Mouse (Mus musculus) midbrain, postnatal 0 days (tissue): ENCODE results near the gene Ppp4r2. TPM values are rescaled to one million over a fixed set of nuclear protein-coding genes. Genes with fewer than 3 reads are reported as not detected.

Experiments
- ATAC-seq: fragments of 200-750 bp; cut with Nextera tagmentation; 2 replicates; pipeline ENCODE4 v1.8.0; 2017; ENCODE audit warnings: moderate number of reproducible peaks, mild to moderate bottlenecking, moderate TSS enrichment, moderate library complexity; ENCODE audit not compliant: low FRiP score
- DNase-seq: peaks from one replicate; pipeline ENCODE4 v3.0.0-alpha.2; 2015; ENCODE audit warnings: low spot score
- H3K27ac ChIP-seq: fragments of 300-500 bp; sonication (generic); 2 replicates; pipeline ENCODE4 v1.5.1; 2014; ENCODE audit warnings: low read depth, mild to moderate bottlenecking, low read length, mixed read lengths
- H3K27me3 ChIP-seq: fragments of 300-500 bp; sonication (generic); 2 replicates; pipeline ENCODE4 v1.6.1; 2014; ENCODE audit warnings: low read length, control low read depth, mixed read lengths; ENCODE audit not compliant: insufficient read depth
- H3K36me3 ChIP-seq: fragments of 300-500 bp; sonication (generic); 2 replicates; pipeline ENCODE4 v1.6.1; 2014; ENCODE audit warnings: low read length, control low read depth, mixed read lengths; ENCODE audit not compliant: insufficient read depth
- H3K4me1 ChIP-seq: fragments of 300-500 bp; sonication (generic); 2 replicates; pipeline ENCODE4 v1.6.1; 2014; ENCODE audit warnings: mild to moderate bottlenecking, control low read depth, antibody characterized with exemption, low read length, mixed read lengths; ENCODE audit not compliant: insufficient read depth
- H3K4me2 ChIP-seq: fragments of 300-500 bp; sonication (generic); 2 replicates; pipeline ENCODE4 v1.6.1; 2014; ENCODE audit warnings: low read depth, mild to moderate bottlenecking, low read length, mixed read lengths; ENCODE audit not compliant: poor library complexity, severe bottlenecking
- H3K4me3 ChIP-seq: fragments of 300-500 bp; sonication (generic); 2 replicates; pipeline ENCODE4 v1.5.1; 2014; ENCODE audit warnings: low read depth, mild to moderate bottlenecking, low read length, moderate library complexity
- H3K9ac ChIP-seq: fragments of 300-500 bp; sonication (generic); replicated peaks from 2 replicates; pipeline ENCODE4 v1.6.1; 2014; ENCODE audit warnings: mild to moderate bottlenecking, low read length, moderate library complexity, mixed read lengths; ENCODE audit not compliant: poor library complexity, severe bottlenecking
- H3K9me3 ChIP-seq: fragments of 300-500 bp; sonication (generic); 2 replicates; pipeline ENCODE4 v1.6.1; 2016; ENCODE audit warnings: low read length, control low read depth
- CTCF ChIP-seq: IDR thresholded peaks from 2 replicates; pipeline ENCODE4 v1.5.1; 2016; ENCODE audit warnings: antibody characterized with exemption, mild to moderate bottlenecking
- WGBS: fragments of 180-500 bp; shearing (Covaris S2); extraction: QIAGEN DNeasy Blood & Tissue Kit; methylation state at CpG from one replicate; pipeline ENCODE4 v1.1.7; 2014; 5-methylcytosine and 5-hydroxymethylcytosine counted together
- polyA plus RNA-seq: library from polyadenylated mRNA; unstranded; fragments of >200 nt; fragmentation: Nextera tagmentation; extraction: Ambion mirVana; gene quantifications from 2 replicates; pipeline ENCODE4 v1.2.1, GENCODE M21; 2015
- total RNA-seq: library from RNA; depleted of rRNA; stranded (reverse); fragments of >200 nt; gene quantifications from 2 replicates; pipeline ENCODE4 v1.2.3, GENCODE M21; 2014

Ppp4r2 gene
- total and polyA plus RNA-seq, 2 experiments from 2014 or later: 10.0 to 32.7 TPM

- no peak for DNase-seq
- Histone ChIP-seq H3K9ac (no peak overlapping the region), H3K27me3 (no peaks in the 10 kb centered on the region), H3K4me3 (no peak overlapping the region), H3K4me1 (no peaks in the 10 kb centered on the region), H3K27ac (no peak overlapping the region), H3K9me3 (no peaks in the 10 kb centered on the region), H3K4me2 (no peak overlapping the region), H3K36me3 (no peaks in the 10 kb centered on the region)
- TF ChIP-seq CTCF: no peak
- no peak for ATAC-seq
- 74% methylated on average over 7 of the region's 7 CpGs for WGBS
These were observed 8.9 kb upstream of the Ppp4r2 start for GRCm38 (mm10) chr6:100824381-100824965.

GRCm38 (mm10) chr6:100826046-100826445 lies 7.4 kb upstream of the Ppp4r2 start:
- 93% methylated on average over 6 of the region's 6 CpGs for WGBS

DNA sequence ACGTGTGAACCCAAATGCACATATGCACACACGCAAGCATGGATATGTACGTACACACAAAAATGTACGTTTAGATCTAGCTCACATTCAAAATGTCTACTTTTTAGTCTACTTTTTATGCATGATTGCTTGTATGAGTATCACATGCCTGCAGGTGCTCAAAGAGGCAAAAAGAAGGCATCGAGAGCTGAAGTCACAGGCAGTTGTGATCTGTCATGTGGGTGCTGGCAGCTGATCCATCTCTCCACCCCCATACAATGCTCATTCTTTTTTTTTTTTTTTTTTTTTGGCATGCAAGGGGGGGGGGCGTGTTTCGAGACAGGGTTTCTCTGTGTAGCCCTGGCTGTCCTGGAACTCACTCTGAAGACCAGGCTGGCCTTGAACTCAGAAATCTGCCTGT lies 4.9 kb upstream of the Ppp4r2 start:
- H3K27ac ChIP-seq: no peak overlapping the region

More at GRCm38 (mm10) chr6:100826046-100826445, 7.4 kb upstream of the Ppp4r2 start:
- H3K9me3 ChIP-seq: no peaks in the 10 kb centered on the region
- no peak for TF ChIP-seq CTCF
- no peak overlapping the region for H3K4me2 ChIP-seq
- ATAC-seq (no peak), DNase-seq (no peak)
- no peak overlapping the region for H3K9ac ChIP-seq
- no peaks in the 10 kb centered on the region for H3K4me1 ChIP-seq
- no peaks in the 10 kb centered on the region for H3K27me3 ChIP-seq
- no peak overlapping the region for H3K27ac ChIP-seq
- H3K4me3 ChIP-seq: no peak overlapping the region
- no peaks in the 10 kb centered on the region for H3K36me3 ChIP-seq

DNA sequence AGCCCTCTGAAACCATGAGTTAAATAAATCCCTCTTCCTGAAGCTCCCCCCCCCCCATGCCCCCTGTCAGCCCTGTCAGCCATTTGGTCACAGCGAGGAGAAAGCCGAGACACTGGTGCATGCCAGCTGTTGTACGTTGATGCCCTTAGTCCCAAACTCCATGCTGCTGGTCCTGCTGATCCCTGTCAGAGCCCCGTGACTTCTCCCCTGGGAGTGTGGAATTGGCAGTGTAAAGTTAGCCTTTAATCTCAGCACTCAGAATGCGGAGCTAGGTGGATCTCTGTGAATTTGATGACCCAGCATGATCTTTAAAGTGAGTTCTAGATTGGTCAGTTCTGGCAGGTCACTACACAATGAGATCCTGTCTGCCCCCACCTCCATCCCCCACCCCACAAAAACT lies 3.7 kb upstream of the Ppp4r2 start:
- Histone ChIP-seq H3K4me1 (0 out of 2 replicates have a peak, but pooled peaks cover 1% of the 10 kb centered on the region), H3K9me3 (no peaks in the 10 kb centered on the region), H3K9ac (no peak overlapping the region), H3K4me2 (no peak overlapping the region), H3K27ac (no peak overlapping the region), H3K4me3 (no peak overlapping the region), H3K27me3 (no peaks in the 10 kb centered on the region), H3K36me3 (no peaks in the 10 kb centered on the region)
- ATAC-seq: no peak
- DNase-seq: no peak
- WGBS: 74% methylated on average over 5 of the region's 5 CpGs
- no peak for TF ChIP-seq CTCF

More for the DNA sequence above, 4.9 kb upstream of the Ppp4r2 start:
- Histone ChIP-seq H3K36me3 (no peaks in the 10 kb centered on the region), H3K9me3 (no peaks in the 10 kb centered on the region), H3K4me1 (no peaks in the 10 kb centered on the region), H3K27me3 (no peaks in the 10 kb centered on the region), H3K4me3 (no peak overlapping the region), H3K4me2 (no peak overlapping the region), H3K9ac (no peak overlapping the region)
- 96% methylated on average over 7 of the region's 7 CpGs for WGBS
- no peak for DNase-seq
- no peak for ATAC-seq
- no peak for TF ChIP-seq CTCF

DNA sequence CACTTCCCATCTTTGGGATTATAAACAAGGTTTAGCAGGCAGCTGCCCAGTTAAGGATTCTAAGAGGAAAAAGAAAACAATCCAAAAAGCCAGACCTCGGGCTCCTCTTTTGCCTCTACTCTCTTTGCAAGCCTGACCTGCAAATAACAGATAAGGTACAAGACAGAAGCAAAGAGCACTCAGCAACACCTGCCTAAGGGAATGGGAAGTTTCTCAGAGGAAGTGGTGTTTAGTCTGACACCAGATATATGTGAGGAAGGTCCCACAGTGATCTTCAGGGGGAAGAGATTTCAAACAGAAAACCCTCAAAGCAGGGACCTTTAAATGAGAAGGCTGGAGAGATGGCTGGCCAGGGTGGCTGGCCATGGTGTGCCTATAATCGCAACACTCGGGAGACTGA lies 2.2 kb upstream of the Ppp4r2 start:
- peaks cover 6% of the 10 kb centered on the region; the same call in 1 of the 2 replicates for H3K36me3 ChIP-seq
- no peak overlapping the region for H3K9ac ChIP-seq
- H3K4me1 ChIP-seq: 0 out of 2 replicates have a peak, but pooled peaks cover 7% of the 10 kb centered on the region
- TF ChIP-seq CTCF: no peak
- no peaks in the 10 kb centered on the region for H3K27me3 ChIP-seq
- H3K9me3 ChIP-seq: no peaks in the 10 kb centered on the region
- no peak overlapping the region for H3K4me2 ChIP-seq
- DNase-seq: no peak
- H3K4me3 ChIP-seq: no peak overlapping the region
- no peak overlapping the region for H3K27ac ChIP-seq
- ATAC-seq: no peak
- 89% methylated on average over 3 of the region's 3 CpGs for WGBS

DNA sequence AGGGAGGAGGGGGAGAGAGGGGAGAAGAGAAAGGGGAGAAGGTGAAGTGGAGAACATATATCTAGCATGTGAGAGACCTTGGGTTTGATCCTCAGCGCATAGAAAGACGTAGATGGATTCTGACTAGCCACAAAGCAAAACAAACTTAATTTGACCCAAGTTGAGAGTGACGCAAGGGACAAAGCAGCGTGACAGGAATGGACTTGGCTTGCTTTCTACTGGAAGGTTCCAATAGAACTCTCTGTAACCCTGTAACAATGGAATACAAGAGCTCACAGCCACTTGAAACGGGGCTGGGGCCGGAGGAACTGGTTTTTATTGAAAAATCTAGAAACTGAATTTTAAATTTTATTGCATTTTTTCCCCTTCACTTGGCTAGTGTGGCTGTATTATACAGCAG lies 1.7 kb upstream of the Ppp4r2 start:
- Histone ChIP-seq H3K4me3 (no peak overlapping the region), H3K4me1 (0 out of 2 replicates have a peak, but pooled peaks cover 7% of the 10 kb centered on the region)
- TF ChIP-seq CTCF: no peak

More for the DNA sequence above, 1.7 kb upstream of the Ppp4r2 start:
- H3K27me3 ChIP-seq: no peaks in the 10 kb centered on the region
- H3K27ac ChIP-seq: no peak overlapping the region
- ATAC-seq (no peak), DNase-seq (no peak)
- H3K9me3 ChIP-seq: no peaks in the 10 kb centered on the region
- H3K4me2 ChIP-seq: no peak overlapping the region
- no peak overlapping the region for H3K9ac ChIP-seq
- peaks cover 8% of the 10 kb centered on the region; the same call in 1 of the 2 replicates for H3K36me3 ChIP-seq
- 92% methylated on average over 6 of the region's 6 CpGs for WGBS
